Mouse (Mus musculus) liver, embryonic 14.5 days (tissue): ENCODE data around the gene Muc3. TPM values are rescaled to one million over a fixed set of nuclear protein-coding genes. Genes with fewer than 3 reads are reported as not detected.
A peak's percentile ranks its signal among the peaks of the same experiment; 100 is the strongest.

Experiments
- ATAC-seq: fragments of 200-750 bp; cut with Nextera tagmentation; 2 replicates; pipeline ENCODE4 v1.8.0; 2017; ENCODE audit warnings: moderate number of reproducible peaks, mild to moderate bottlenecking, moderate library complexity; ENCODE audit not compliant: insufficient read depth
- DNase-seq, 3 experiments: peaks; one replicate each; pipeline ENCODE4 v3.0.0-alpha.2; 2012 to 2013; ENCODE audit warnings: low read depth in 3 of 3, low spot score in 3 of 3
- H3K27ac ChIP-seq: fragments of 300-500 bp; sonication (generic); 2 replicates; pipeline ENCODE4 v1.5.1; 2014; ENCODE audit warnings: moderate library complexity, mild to moderate bottlenecking, control low read depth, inconsistent platforms
- H3K27me3 ChIP-seq: fragments of 300-500 bp; sonication (generic); 2 replicates; pipeline ENCODE4 v1.6.1; 2014; ENCODE audit warnings: mild to moderate bottlenecking, low read length, moderate library complexity; ENCODE audit not compliant: control insufficient read depth, insufficient read depth
- H3K36me3 ChIP-seq: fragments of 300-500 bp; sonication (generic); replicated peaks from 2 replicates; pipeline ENCODE4 v1.6.1; 2014; ENCODE audit warnings: low read depth; ENCODE audit not compliant: control insufficient read depth, insufficient read depth
- H3K4me1 ChIP-seq, 2 experiments: fragments of 200-500 bp in 1 of 2; fragments of 300-500 bp in 1 of 2; sonication (generic) in 1 of 2; replicated peaks; 2 replicates each; pipeline ENCODE4 v1.6.1; 2012 to 2014; ENCODE audit warnings: antibody characterized with exemption in 1 of 2, inconsistent platforms in 1 of 2, low read length in 1 of 2; ENCODE audit not compliant: control insufficient read depth in 2 of 2, insufficient read depth in 2 of 2
- H3K4me2 ChIP-seq: fragments of 300-500 bp; sonication (generic); 2 replicates; pipeline ENCODE4 v1.6.1; 2014; ENCODE audit warnings: low read depth, mild to moderate bottlenecking, control low read depth, moderate library complexity
- H3K4me3 ChIP-seq, 2 experiments: fragments of 200-500 bp in 1 of 2; fragments of 300-500 bp in 1 of 2; sonication (generic) in 1 of 2; 2 replicates each; pipeline ENCODE4 v1.5.1; 2012 to 2014; ENCODE audit warnings: low read depth in 2 of 2, low read length in 2 of 2, mild to moderate bottlenecking in 2 of 2, control low read depth in 1 of 2, inconsistent platforms in 1 of 2, moderate library complexity in 1 of 2; ENCODE audit not compliant: insufficient read depth in 1 of 2
- H3K9ac ChIP-seq: fragments of 300-500 bp; sonication (generic); replicated peaks from 2 replicates; pipeline ENCODE4 v1.6.1; 2014; ENCODE audit warnings: mild to moderate bottlenecking, control low read depth, moderate library complexity
- H3K9me3 ChIP-seq: fragments of 300-500 bp; sonication (generic); 2 replicates; pipeline ENCODE4 v1.6.1; 2016; ENCODE audit warnings: low read length, mixed read lengths; ENCODE audit not compliant: control insufficient read depth
- CTCF ChIP-seq: IDR thresholded peaks from 2 replicates; pipeline ENCODE4 v1.5.1; 2016; ENCODE audit warnings: antibody characterized with exemption, low read depth, control low read depth
- EP300 ChIP-seq: IDR thresholded peaks from 2 replicates; pipeline ENCODE4 v1.6.1; 2016; ENCODE audit warnings: antibody characterized with exemption, low read depth
- WGBS: fragments of 180-500 bp; shearing (Covaris S2); extraction: QIAGEN DNeasy Blood & Tissue Kit; methylation state at CpG from one replicate; pipeline ENCODE4 v1.1.7; 2014; ENCODE audit not compliant: insufficient replicate concordance; 5-methylcytosine and 5-hydroxymethylcytosine counted together
- polyA plus RNA-seq, 2 experiments: library from polyadenylated mRNA; depleted of rRNA in 1 of 2; stranded (reverse) in 1 of 2; unstranded in 1 of 2; fragments of >200 nt; fragmentation: Nextera tagmentation in 1 of 2; extraction: Ambion mirVana in 1 of 2; gene quantifications; 2 replicates each; pipeline versions ENCODE4 v1.2.1 to v1.2.3; 2012 to 2014

The Muc3 gene
- polyA plus RNA-seq, 2 experiments, result not detected

DNA sequence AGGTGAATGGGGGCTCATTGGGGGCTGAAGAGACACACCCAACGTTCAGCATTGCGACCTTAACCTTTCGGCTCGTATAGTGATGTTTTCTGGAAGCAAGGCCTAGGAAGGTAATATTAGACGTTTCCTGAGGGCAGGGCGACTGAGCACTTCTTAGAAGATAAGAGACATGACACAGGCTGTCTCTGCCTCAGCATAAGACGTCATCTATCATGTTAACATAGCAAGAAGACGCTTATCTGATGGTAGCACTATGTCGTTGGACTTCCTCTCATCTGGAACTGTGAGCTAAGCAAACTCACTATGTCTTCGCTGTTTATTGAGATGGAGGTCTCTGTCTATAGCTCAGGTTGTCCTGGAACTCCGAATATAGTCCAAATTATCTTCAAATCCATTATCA is 50.7 kb downstream of the Muc3 start:
- Histone ChIP-seq H3K27me3 (no peaks in the 10 kb centered on the region), H3K4me1 (peaks cover 42 to 54% of the 10 kb centered on the region in 2 experiments), H3K4me2 (peak overlapping the region; percentile 52), H3K4me3 (no peak overlapping the region), H3K36me3 (no peaks in the 10 kb centered on the region), H3K9me3 (no peaks in the 10 kb centered on the region), H3K9ac (peak overlapping the region; percentile 60), H3K27ac (peak overlapping the region; percentile 73)
- WGBS, result 15% methylated on average over 11 of the region's 11 CpGs
- DNase-seq (peak; percentile 65 to 70 (median 66)), ATAC-seq (peak; percentile 16; the same call in 1 of the 2 replicates)
- no peak; the same call in 1 of the 2 replicates for TF ChIP-seq EP300
- TF ChIP-seq CTCF, result no peak

GRCm38 (mm10) chr5:137096037-137096436 is 53.1 kb downstream of the Muc3 start:
- H3K27ac ChIP-seq, result no peak overlapping the region
- 74% methylated on average over 1 of the region's 1 CpGs for WGBS
- H3K4me1 ChIP-seq, result peaks cover 27 to 33% of the 10 kb centered on the region in 2 experiments
- H3K4me3 ChIP-seq, result no peak overlapping the region
- no peaks in the 10 kb centered on the region for H3K36me3 ChIP-seq
- H3K27me3 ChIP-seq, result no peaks in the 10 kb centered on the region
- no peak overlapping the region for H3K4me2 ChIP-seq
- ATAC-seq, result no peak
- TF ChIP-seq CTCF (no peak), EP300 (no peak)
- no peak overlapping the region for H3K9ac ChIP-seq
- H3K9me3 ChIP-seq, result no peaks in the 10 kb centered on the region
- DNase-seq, result no peak

GRCm38 (mm10) chr5:137095135-137095534 is 54.0 kb downstream of the Muc3 start:
- H3K4me1 ChIP-seq, result peaks cover 19 to 25% of the 10 kb centered on the region in 2 experiments
- H3K36me3 ChIP-seq, result no peaks in the 10 kb centered on the region
- WGBS, result 47% methylated on average over 10 of the region's 10 CpGs
- H3K27ac ChIP-seq, result no peak overlapping the region
- ATAC-seq (no peak), DNase-seq (no peak)
- H3K9ac ChIP-seq, result no peak overlapping the region
- H3K4me3 ChIP-seq, result no peak overlapping the region
- no peaks in the 10 kb centered on the region for H3K9me3 ChIP-seq
- no peak overlapping the region for H3K4me2 ChIP-seq
- TF ChIP-seq EP300, result no peak
- no peak for TF ChIP-seq CTCF
- no peaks in the 10 kb centered on the region for H3K27me3 ChIP-seq

DNA sequence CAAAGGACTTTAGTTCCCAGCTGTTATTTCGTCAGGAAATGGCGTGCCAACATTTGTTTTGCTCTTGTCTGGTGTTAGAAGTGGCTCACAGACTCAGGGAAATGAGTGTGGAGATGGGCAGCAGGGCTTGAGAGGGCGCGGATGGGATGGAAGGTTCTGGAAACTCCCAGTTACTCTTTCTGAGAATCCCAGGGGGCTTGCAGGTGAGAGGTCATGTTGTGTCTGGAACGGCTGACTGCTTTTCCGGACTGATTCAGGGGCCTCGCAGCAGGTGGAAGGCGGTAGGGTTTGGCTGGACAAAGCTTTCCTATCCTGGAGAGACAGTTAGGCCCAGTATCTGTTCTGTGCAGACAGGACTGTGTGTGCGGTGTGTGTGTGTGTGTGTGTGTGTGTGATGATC is 55.4 kb downstream of the Muc3 start:
- no peak overlapping the region for H3K27ac ChIP-seq
- no peak for TF ChIP-seq CTCF
- no peak for TF ChIP-seq EP300
- no peak overlapping the region for H3K9ac ChIP-seq
- no peak overlapping the region for H3K4me3 ChIP-seq
- peaks cover 11 to 18% of the 10 kb centered on the region in 2 experiments for H3K4me1 ChIP-seq
- no peaks in the 10 kb centered on the region for H3K9me3 ChIP-seq
- ATAC-seq (no peak), DNase-seq (no peak)
- no peaks in the 10 kb centered on the region for H3K36me3 ChIP-seq
- WGBS, result 55% methylated on average over 9 of the region's 9 CpGs
- H3K4me2 ChIP-seq, result no peak overlapping the region
- H3K27me3 ChIP-seq, result no peaks in the 10 kb centered on the region

GRCm38 (mm10) chr5:137091560-137091959 is 57.6 kb downstream of the Muc3 start:
- ATAC-seq, result 0 out of 2 replicates have a peak, but pooled peaks have one; percentile 22

More at GRCm38 (mm10) chr5:137091560-137091959, 57.6 kb downstream of the Muc3 start:
- no peak overlapping the region for H3K4me2 ChIP-seq
- H3K27me3 ChIP-seq, result no peaks in the 10 kb centered on the region
- peaks cover 0 to 6% of the 10 kb centered on the region in 2 experiments; a peak in 3 of 4 replicates for H3K4me1 ChIP-seq
- H3K9ac ChIP-seq, result no peak overlapping the region
- no peaks in the 10 kb centered on the region for H3K9me3 ChIP-seq
- H3K36me3 ChIP-seq, result no peaks in the 10 kb centered on the region
- no peak overlapping the region for H3K27ac ChIP-seq
- no peak overlapping the region for H3K4me3 ChIP-seq
- DNase-seq, result no peak
- WGBS, result 31% methylated on average over 6 of the region's 6 CpGs
- TF ChIP-seq EP300 (no peak), CTCF (no peak)
